Mouse (Mus musculus): Measurements from ENCODE around the gene Cntnap5c.
"Not testable (repeated sequence)": the region's sequence is repeated elsewhere in the genome, so short reads cannot be mapped to it uniquely, and the experiment has no call there.

Gene Cntnap5c

GRCm38 (mm10) chr17:57768622-57769610 lies at the start of gene Cntnap5c:
Gene Cntnap5c (plus strand): TSS chr17:57769570.
- peak in 1 of 2 experiments; percentile 2 for DNase-seq

- DNase-seq, result no peak
Observed at GRCm38 (mm10) chr17:57742119-57742518, 27.3 kb upstream of the Cntnap5c start, which contains the start of gene Gm21834. Gene Gm21834 (minus strand): TSS chr17:57742219.

GRCm38 (mm10) chr17:57758033-57758432 lies 11.3 kb upstream of the Cntnap5c start:
- DNase-seq, result no peak

GRCm38 (mm10) chr17:57767306-57767705 lies 2.1 kb upstream of the Cntnap5c start:
- DNase-seq, result no peak

GRCm38 (mm10) chr17:57770904-57771303 lies 1.5 kb downstream of the Cntnap5c start:
- DNase-seq, result no peak

GRCm38 (mm10) chr17:57788161-57788799 lies 18.9 kb downstream of the Cntnap5c start:
- DNase-seq, result no peak

- no peak for DNase-seq
Observed at GRCm38 (mm10) chr17:57795408-57795807, 26.0 kb downstream of the Cntnap5c start.

- no peak for DNase-seq
Observed at GRCm38 (mm10) chr17:57796668-57797311, 27.4 kb downstream of the Cntnap5c start.

- no peak for DNase-seq
Observed at GRCm38 (mm10) chr17:57799414-57799985, 30.1 kb downstream of the Cntnap5c start.

GRCm38 (mm10) chr17:57801180-57801579 lies 31.8 kb downstream of the Cntnap5c start:
- DNase-seq, result no peak

GRCm38 (mm10) chr17:57837090-57837971 lies 68.0 kb downstream of the Cntnap5c start:
- DNase-seq, result no peak

GRCm38 (mm10) chr17:57855811-57856210 lies 86.4 kb downstream of the Cntnap5c start:
- DNase-seq, result not testable (repeated sequence)

GRCm38 (mm10) chr17:57865996-57866395 lies 96.6 kb downstream of the Cntnap5c start:
- DNase-seq, result no peak

GRCm38 (mm10) chr17:57887742-57888389 lies 118.5 kb downstream of the Cntnap5c start:
- DNase-seq, result no peak

- no peak for DNase-seq
Observed at GRCm38 (mm10) chr17:57911770-57912293, 142.5 kb downstream of the Cntnap5c start.

- no peak for DNase-seq
Observed at GRCm38 (mm10) chr17:57984230-57984629, 214.9 kb downstream of the Cntnap5c start.

- DNase-seq, result peak; percentile 14 to 15
Observed at GRCm38 (mm10) chr17:57988420-57988819, 219.1 kb downstream of the Cntnap5c start.

GRCm38 (mm10) chr17:57996461-57996860 lies 227.1 kb downstream of the Cntnap5c start:
- DNase-seq, result no peak

GRCm38 (mm10) chr17:57999080-57999479 lies 229.7 kb downstream of the Cntnap5c start:
- DNase-seq, result no peak

GRCm38 (mm10) chr17:58002845-58003244 lies 233.5 kb downstream of the Cntnap5c start:
- DNase-seq, result no peak

GRCm38 (mm10) chr17:58003322-58003721 lies 234.0 kb downstream of the Cntnap5c start:
- no peak for DNase-seq
